Mouse (Mus musculus) heart, embryonic 12.5 days (tissue): ENCODE results near the gene Cadps2. TPM values are rescaled to one million over a fixed set of nuclear protein-coding genes. Genes with fewer than 3 reads are reported as not detected.

Source experiments
- ATAC-seq: fragments of 200-750 bp; cut with Nextera tagmentation; 2 replicates; pipeline ENCODE4 v1.8.0; 2017; ENCODE audit warnings: moderate TSS enrichment, moderate library complexity; ENCODE audit not compliant: insufficient number of reproducible peaks, low FRiP score
- H3K27ac ChIP-seq: fragments of 300-500 bp; sonication (generic); 2 replicates; pipeline ENCODE4 v1.5.1; 2016; ENCODE audit warnings: mild to moderate bottlenecking, moderate library complexity; ENCODE audit not compliant: poor library complexity, severe bottlenecking
- H3K27me3 ChIP-seq: fragments of 300-500 bp; sonication (generic); replicated peaks from 2 replicates; pipeline ENCODE4 v1.6.1; 2016; ENCODE audit warnings: mild to moderate bottlenecking, moderate library complexity
- H3K36me3 ChIP-seq: fragments of 300-500 bp; sonication (generic); 2 replicates; pipeline ENCODE4 v1.6.1; 2016; ENCODE audit warnings: mild to moderate bottlenecking, moderate library complexity
- H3K4me1 ChIP-seq: fragments of 300-500 bp; sonication (generic); replicated peaks from 2 replicates; pipeline ENCODE4 v1.6.1; 2016; ENCODE audit warnings: mild to moderate bottlenecking
- H3K4me2 ChIP-seq: fragments of 300-500 bp; sonication (generic); 2 replicates; pipeline ENCODE4 v1.6.1; 2016; ENCODE audit warnings: mild to moderate bottlenecking, moderate library complexity
- H3K4me3 ChIP-seq: fragments of 300-500 bp; sonication (generic); 2 replicates; pipeline ENCODE4 v1.5.1; 2016; ENCODE audit warnings: mild to moderate bottlenecking
- H3K9ac ChIP-seq: fragments of 300-500 bp; sonication (generic); 2 replicates; pipeline ENCODE4 v1.6.1; 2016; ENCODE audit warnings: mild to moderate bottlenecking, moderate library complexity
- H3K9me3 ChIP-seq: fragments of 300-500 bp; sonication (generic); replicated peaks from 2 replicates; pipeline ENCODE4 v1.6.1; 2016; ENCODE audit warnings: mild to moderate bottlenecking, moderate library complexity
- WGBS: fragments of 180-500 bp; shearing (Covaris S2); methylation state at CpG from one replicate; pipeline ENCODE4 v1.1.7; 2016; 5-methylcytosine and 5-hydroxymethylcytosine counted together
- polyA plus RNA-seq: library from polyadenylated mRNA; unstranded; fragments of >200 nt; fragmentation: Nextera tagmentation; extraction: Ambion mirVana; gene quantifications from 2 replicates; pipeline ENCODE4 v1.2.1, GENCODE M21; 2016

The Cadps2 gene
- polyA plus RNA-seq, 1 experiment from 2014 or later, result 1.1 TPM

DNA sequence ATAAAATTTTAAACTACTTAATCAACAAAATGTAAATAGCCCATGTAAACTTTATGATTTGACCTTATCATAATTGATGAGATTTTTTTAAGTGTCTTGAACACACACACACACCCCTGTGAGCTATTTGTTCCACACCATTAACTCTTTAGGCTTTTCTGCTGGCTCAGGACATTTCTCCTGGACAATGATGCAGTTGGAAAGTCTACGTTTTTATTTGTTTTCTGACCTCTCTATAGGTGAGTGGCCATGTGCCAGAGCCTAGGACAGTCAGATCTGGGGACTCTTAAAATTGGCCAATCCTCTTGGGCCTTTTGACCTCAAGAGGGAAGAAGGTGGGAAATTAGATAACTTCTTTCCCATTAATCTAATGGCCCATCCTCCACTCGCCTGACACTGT lies 478.6 kb downstream of the Cadps2 start:
- Histone ChIP-seq H3K27ac (no peak overlapping the region), H3K9ac (no peak overlapping the region)
- 61% methylated on average over 2 of the region's 2 CpGs for WGBS

DNA sequence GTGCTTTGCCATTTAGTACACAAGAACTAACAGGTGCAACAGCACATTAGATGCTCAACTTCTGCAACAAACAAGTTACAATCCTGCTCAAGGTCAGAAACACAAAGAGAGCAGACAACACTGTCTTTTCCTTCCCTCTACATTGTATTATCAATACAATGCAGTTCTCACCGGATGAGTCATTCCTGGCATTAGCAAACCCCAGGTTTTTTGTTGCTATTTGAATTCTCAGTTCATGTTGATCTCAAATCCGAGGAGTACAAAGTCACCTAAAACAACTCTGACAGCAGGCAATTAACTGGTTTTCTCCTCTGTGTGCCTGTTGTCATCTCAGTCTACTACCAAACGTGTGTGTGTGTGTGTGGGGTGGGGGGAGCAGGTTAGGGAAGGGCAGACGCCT lies 483.1 kb downstream of the Cadps2 start:
- no peak for ATAC-seq
- H3K27me3 ChIP-seq, result no peaks in the 10 kb centered on the region
- 39% methylated on average over 4 of the region's 4 CpGs for WGBS
- no peaks in the 10 kb centered on the region for H3K9me3 ChIP-seq
- no peak overlapping the region for H3K27ac ChIP-seq
- no peak overlapping the region for H3K9ac ChIP-seq
- H3K4me3 ChIP-seq, result no peak overlapping the region
- no peaks in the 10 kb centered on the region for H3K4me1 ChIP-seq
- no peaks in the 10 kb centered on the region for H3K36me3 ChIP-seq
- no peak overlapping the region for H3K4me2 ChIP-seq

More for the DNA sequence above, 478.6 kb downstream of the Cadps2 start:
- Histone ChIP-seq H3K27me3 (no peaks in the 10 kb centered on the region), H3K4me3 (no peak overlapping the region), H3K4me1 (no peaks in the 10 kb centered on the region), H3K4me2 (no peak overlapping the region), H3K36me3 (no peaks in the 10 kb centered on the region), H3K9me3 (no peaks in the 10 kb centered on the region)
- no peak for ATAC-seq

DNA sequence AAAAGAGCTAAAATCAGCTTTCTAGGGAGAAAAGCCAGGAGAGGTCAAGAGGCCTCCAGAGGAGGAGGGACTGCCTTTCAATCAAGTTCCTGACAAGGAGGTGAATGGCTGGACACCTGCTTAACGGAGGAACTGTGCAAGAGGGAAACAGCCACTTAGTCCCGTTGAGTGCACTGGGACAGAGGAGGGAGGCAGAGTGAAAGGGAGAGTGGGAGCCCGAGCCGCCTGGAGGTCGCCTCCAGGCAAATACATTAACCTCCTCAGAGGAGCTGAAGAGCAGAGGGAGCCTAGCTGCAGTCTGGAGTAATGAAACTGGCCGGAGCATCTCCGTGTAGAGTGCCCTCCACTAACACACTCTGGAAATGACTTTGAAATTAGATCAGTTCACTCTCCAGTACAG lies 485.7 kb downstream of the Cadps2 start:
- no peaks in the 10 kb centered on the region for H3K27me3 ChIP-seq
- H3K4me1 ChIP-seq, result no peaks in the 10 kb centered on the region
- H3K4me3 ChIP-seq, result no peak overlapping the region
- no peak overlapping the region for H3K4me2 ChIP-seq
- no peak for ATAC-seq
- H3K36me3 ChIP-seq, result no peaks in the 10 kb centered on the region
- no peak overlapping the region for H3K9ac ChIP-seq
- no peaks in the 10 kb centered on the region for H3K9me3 ChIP-seq
- 12% methylated on average over 7 of the region's 7 CpGs for WGBS
- H3K27ac ChIP-seq, result no peak overlapping the region

DNA sequence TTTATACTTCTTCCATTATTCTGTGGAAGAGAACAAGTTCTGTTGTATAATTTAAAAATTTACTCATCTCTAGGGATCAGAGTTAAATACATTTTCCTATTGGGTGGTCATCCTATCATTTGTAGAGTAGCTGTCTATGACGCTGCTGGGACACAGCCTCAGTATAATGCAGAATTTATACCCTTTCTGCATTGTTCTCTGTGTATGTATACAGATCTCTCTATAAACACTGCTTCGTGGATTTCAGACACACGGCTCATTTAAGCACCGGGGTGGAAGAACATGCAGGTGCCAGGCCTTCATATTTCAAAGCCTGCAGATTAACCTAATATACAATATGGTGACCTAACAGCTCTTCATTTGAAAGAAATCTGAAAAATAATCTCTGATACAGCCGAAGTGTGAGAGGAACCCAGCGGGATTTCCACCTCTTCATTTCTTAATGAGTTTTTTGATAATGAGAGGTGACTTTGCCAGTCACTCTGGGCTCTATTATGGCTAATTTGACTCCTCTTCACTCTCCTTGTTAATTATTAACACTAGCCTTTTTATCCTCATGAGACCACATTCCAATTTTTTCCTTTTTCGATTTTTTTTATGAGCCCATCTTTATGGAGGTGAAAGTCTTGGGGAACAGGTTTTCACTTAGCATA lies 501.7 kb downstream of the Cadps2 start:
- no peak overlapping the region for H3K4me2 ChIP-seq
- no peak overlapping the region for H3K4me3 ChIP-seq
- H3K36me3 ChIP-seq, result no peaks in the 10 kb centered on the region
- WGBS, result 75% methylated on average over 7 of the region's 7 CpGs
- ATAC-seq, result no peak
- H3K4me1 ChIP-seq, result no peaks in the 10 kb centered on the region
- no peaks in the 10 kb centered on the region for H3K27me3 ChIP-seq
- no peaks in the 10 kb centered on the region for H3K9me3 ChIP-seq
- no peak overlapping the region for H3K9ac ChIP-seq
- no peak overlapping the region for H3K27ac ChIP-seq

DNA sequence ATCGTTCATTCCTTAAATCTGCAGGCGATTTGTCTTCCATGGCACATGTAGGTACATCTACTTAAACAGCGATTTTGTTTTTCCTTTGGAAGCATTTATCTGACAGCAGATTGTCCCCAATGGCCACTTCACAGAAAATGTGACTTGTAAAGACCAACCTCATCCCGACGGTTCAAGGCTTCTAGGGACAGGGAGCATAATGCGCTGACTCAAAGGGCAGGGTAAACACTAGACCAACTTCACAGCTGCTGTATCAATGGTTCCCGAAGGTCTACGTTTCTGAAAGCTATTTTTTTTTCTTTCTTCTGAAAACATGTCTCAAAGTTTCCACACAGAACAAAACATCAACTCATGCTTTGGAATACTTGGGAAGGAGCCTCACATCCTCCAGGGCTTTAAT lies 524.3 kb downstream of the Cadps2 start:
- no peaks in the 10 kb centered on the region for H3K36me3 ChIP-seq
- H3K4me2 ChIP-seq, result no peak overlapping the region
- ATAC-seq, result no peak
- H3K9me3 ChIP-seq, result no peaks in the 10 kb centered on the region
- H3K9ac ChIP-seq, result no peak overlapping the region
- H3K27ac ChIP-seq, result no peak overlapping the region
- WGBS, result 80% methylated on average over 8 of the region's 8 CpGs
- H3K27me3 ChIP-seq, result no peaks in the 10 kb centered on the region
- H3K4me1 ChIP-seq, result no peaks in the 10 kb centered on the region
- no peak overlapping the region for H3K4me3 ChIP-seq

DNA sequence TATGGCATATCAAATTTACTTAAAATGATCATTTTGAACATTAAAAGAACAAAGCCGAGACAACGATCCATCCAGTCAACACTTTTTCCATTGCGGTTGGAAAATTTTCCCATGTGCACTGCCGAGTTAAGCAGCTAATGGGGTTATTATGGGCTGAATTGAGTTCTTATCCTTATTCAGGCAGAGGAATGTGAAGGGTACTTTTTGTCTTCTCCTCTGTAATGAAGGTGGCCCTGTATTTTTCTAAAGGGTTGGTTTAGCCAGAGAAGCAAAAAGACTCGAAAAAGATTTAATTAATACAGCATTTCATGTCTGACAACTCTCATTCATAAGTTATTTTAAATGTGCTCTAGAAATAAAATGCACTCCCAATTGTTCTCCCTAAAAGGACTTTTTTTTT lies 524.9 kb downstream of the Cadps2 start:
- Histone ChIP-seq H3K9ac (no peak overlapping the region), H3K4me1 (no peaks in the 10 kb centered on the region), H3K4me2 (no peak overlapping the region), H3K27me3 (no peaks in the 10 kb centered on the region), H3K27ac (no peak overlapping the region), H3K36me3 (no peaks in the 10 kb centered on the region), H3K4me3 (no peak overlapping the region), H3K9me3 (no peaks in the 10 kb centered on the region)
- no peak for ATAC-seq
- WGBS, result 70% methylated on average over 5 of the region's 5 CpGs

DNA sequence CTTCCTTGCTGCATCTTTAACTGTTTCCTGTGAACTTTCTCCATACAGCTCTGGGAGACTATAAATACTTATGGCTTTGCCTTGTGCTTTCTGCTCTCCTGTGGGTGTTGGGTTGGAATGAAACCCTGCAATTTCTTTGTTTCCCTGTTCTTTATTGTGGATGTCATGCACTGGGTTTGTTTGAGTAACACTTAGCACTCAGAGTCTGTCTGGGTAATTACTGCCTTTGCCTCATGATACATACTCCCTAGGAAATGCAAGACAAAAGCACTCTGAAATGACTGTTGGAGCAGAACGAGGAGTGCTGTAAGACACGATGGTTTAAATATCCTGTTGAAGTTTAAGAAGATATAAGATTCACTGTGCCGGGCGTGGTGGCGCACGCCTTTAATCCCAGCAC lies 533.2 kb downstream of the Cadps2 start:
- no peaks in the 10 kb centered on the region for H3K9me3 ChIP-seq
- no peak overlapping the region for H3K4me2 ChIP-seq
- no peak overlapping the region for H3K9ac ChIP-seq
- H3K27ac ChIP-seq, result no peak overlapping the region
- 82% methylated on average over 6 of the region's 6 CpGs for WGBS
- ATAC-seq, result no peak
- H3K4me3 ChIP-seq, result no peak overlapping the region
- no peaks in the 10 kb centered on the region for H3K36me3 ChIP-seq
- no peaks in the 10 kb centered on the region for H3K4me1 ChIP-seq
- no peaks in the 10 kb centered on the region for H3K27me3 ChIP-seq

DNA sequence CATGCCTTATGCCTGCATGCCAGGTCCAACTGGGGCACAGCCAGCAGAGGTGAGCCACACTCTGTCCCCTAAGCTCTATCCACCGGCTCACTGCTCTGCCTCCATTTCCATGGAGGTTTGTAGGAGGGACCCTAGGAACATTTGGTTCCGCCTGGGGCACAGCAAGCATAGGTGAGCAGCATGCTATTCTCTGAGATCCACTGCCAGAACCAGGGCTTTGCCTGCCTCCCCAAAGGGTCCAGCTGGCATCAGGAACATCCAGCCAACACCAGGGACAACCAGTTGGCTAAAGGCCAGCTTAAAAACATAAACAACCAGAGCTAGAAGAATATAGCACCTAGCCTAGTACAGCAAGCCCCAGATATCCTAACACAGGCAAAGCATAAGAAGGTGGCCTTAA lies 540.6 kb downstream of the Cadps2 start:
- Histone ChIP-seq H3K9me3 (no peaks in the 10 kb centered on the region), H3K9ac (no peak overlapping the region), H3K4me1 (no peaks in the 10 kb centered on the region), H3K4me3 (no peak overlapping the region), H3K36me3 (no peaks in the 10 kb centered on the region), H3K4me2 (no peak overlapping the region), H3K27me3 (no peaks in the 10 kb centered on the region), H3K27ac (no peak overlapping the region)
- no peak for ATAC-seq
- 69% methylated on average over 2 of the region's 2 CpGs for WGBS

DNA sequence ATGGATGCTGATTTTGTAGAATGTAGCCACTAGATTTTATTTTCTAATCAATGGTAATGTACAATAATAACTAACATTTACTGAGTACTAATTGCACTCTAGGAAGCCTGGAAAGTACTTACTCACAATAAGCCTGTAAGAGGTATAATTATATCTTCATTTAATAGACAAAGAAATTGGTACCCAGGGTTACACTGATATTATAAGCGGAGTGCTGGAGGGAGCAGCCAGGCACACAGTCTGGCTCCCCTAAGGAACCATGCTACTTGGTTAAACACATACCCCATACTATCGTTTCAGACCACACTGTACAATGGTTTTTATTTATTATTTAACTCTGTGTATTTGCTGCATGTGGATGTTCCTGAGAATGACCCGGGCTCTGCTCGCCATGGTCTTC lies 544.5 kb downstream of the Cadps2 start:
- Histone ChIP-seq H3K36me3 (no peaks in the 10 kb centered on the region), H3K9ac (no peak overlapping the region), H3K4me3 (no peak overlapping the region), H3K4me2 (no peak overlapping the region), H3K27me3 (no peaks in the 10 kb centered on the region), H3K4me1 (no peaks in the 10 kb centered on the region), H3K9me3 (no peaks in the 10 kb centered on the region), H3K27ac (no peak overlapping the region)
- ATAC-seq, result no peak
- WGBS, result 77% methylated on average over 4 of the region's 4 CpGs

DNA sequence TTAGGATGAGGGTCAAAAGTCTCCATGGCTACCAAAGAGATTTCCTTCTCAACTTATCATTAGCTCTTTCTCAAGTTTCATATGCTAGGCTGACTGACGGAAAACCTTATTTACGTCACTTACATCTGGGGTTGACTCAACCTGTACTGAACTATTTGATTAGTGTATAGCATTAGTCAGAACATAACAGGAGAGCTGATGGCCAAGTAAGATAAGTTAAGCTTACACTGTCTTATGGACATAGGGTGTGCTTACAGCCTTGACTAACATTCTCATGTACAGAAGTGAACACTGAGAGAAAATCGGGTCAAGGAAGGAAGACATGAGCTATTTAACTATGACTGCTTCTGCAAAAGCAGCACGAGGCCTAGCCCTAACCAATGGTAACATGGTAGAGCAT lies 550.5 kb downstream of the Cadps2 start:
- no peaks in the 10 kb centered on the region for H3K4me1 ChIP-seq
- no peak for ATAC-seq
- no peaks in the 10 kb centered on the region for H3K27me3 ChIP-seq
- no peak overlapping the region for H3K27ac ChIP-seq
- no peaks in the 10 kb centered on the region for H3K9me3 ChIP-seq
- WGBS, result 84% methylated on average over 4 of the region's 4 CpGs
- H3K9ac ChIP-seq, result no peak overlapping the region
- H3K4me3 ChIP-seq, result no peak overlapping the region
- no peak overlapping the region for H3K4me2 ChIP-seq
- no peaks in the 10 kb centered on the region for H3K36me3 ChIP-seq

DNA sequence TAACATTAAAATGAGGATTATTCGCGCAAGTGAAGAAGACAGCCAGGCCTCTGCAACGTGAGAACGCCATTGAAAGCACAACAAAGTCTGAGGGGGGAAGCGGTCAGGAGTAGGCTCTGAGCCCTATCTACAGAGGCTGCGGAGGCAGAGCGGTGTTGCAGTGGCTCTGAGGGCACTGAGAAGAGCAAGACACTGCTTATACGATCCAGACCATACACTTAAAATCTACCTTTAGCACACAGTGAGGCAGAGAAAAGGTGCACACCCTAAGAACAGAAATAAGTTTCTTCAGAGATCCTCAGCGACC lies 557.8 kb downstream of the Cadps2 start:
- H3K36me3 ChIP-seq, result no peaks in the 10 kb centered on the region
- H3K27ac ChIP-seq, result no peak overlapping the region
- no peak overlapping the region for H3K4me3 ChIP-seq
- no peak for ATAC-seq
- WGBS, result 45% methylated on average over 9 of the region's 9 CpGs
- H3K4me1 ChIP-seq, result no peaks in the 10 kb centered on the region
- H3K27me3 ChIP-seq, result peaks cover 13% of the 10 kb centered on the region; the same call in 1 of the 2 replicates
- no peak overlapping the region for H3K4me2 ChIP-seq
- no peak overlapping the region for H3K9ac ChIP-seq
- H3K9me3 ChIP-seq, result no peaks in the 10 kb centered on the region

DNA sequence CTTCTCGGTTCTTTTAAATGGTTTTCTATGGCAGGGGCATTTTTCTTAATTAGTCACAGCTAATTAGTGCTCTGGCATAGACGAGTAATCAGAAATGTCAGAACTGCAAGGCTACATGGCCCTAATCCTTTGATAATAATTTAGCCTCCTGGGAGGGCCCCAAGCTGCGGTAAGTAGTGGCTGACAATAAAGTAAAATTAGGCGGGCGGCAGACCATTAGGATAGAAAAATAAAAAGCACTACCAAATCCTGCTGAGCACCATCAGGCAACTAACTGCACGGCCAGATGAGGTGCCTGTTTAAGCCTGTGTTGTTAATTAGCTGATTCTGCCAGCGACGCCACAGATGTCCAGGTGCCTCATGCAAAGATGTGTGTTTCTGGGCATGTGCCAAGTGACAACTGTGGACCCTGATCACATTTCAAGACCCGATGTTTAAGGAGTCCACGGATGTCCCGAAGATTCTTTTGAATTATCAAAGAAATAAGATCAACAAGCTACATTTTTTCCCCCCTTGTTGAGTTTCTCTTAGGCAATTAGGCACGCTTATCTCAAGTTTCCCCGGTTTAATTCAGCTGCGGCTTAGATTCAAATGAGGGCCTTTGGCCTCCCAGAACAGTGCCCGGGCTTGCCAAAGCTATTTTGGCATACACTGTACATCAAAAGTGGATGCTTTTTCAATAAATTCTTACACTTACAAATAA lies 558.3 kb downstream of the Cadps2 start:
- H3K4me1 ChIP-seq, result no peaks in the 10 kb centered on the region
- peaks cover 13% of the 10 kb centered on the region; the same call in 1 of the 2 replicates for H3K27me3 ChIP-seq
- H3K36me3 ChIP-seq, result no peaks in the 10 kb centered on the region
- H3K9me3 ChIP-seq, result no peaks in the 10 kb centered on the region
- ATAC-seq, result no peak
- no peak overlapping the region for H3K4me3 ChIP-seq
- H3K27ac ChIP-seq, result no peak overlapping the region
- no peak overlapping the region for H3K9ac ChIP-seq
- H3K4me2 ChIP-seq, result no peak overlapping the region
- WGBS, result 40% methylated on average over 15 of the region's 15 CpGs
